Mouse (Mus musculus) brain, embryonic 14.5 days (tissue): ENCODE results near the gene Kcnh2.

Source experiments
- CTCF ChIP-seq: fragments of 200-500 bp; IDR thresholded peaks from 2 replicates; pipeline ENCODE4 v1.5.1; 2012; ENCODE audit warnings: inconsistent platforms, mild to moderate bottlenecking, moderate library complexity, borderline replicate concordance; ENCODE audit not compliant: insufficient read depth, insufficient read length; ENCODE audit errors: extremely low read depth
- POLR2A ChIP-seq: fragments of 200-500 bp; IDR thresholded peaks from 2 replicates; pipeline ENCODE4 v1.6.1; 2012; ENCODE audit warnings: mild to moderate bottlenecking, inconsistent platforms, borderline replicate concordance; ENCODE audit not compliant: poor library complexity, insufficient read depth, insufficient read length, severe bottlenecking; ENCODE audit errors: extremely low read depth

DNA sequence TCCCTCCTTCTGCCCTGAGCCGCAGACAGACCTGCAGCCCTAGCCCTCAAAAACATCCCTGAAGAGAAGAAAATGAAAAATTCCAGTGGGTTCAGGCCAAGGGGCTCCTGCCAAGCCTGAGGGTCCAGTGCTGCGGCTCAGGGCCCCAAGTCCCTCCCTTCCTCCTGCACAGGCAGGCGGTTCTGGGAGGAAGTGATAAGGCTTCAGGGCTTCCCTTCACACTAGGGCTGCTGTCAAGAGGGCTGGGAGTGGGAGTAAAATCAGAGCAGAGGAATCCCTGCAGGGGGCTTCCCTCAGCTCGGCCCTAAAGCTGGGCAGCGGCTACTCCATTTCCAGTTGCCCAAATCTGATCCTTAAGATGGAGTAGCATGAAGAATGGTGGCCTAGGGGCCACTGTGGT, 14.1 kb upstream of the Kcnh2 start:
- TF ChIP-seq CTCF (no peak), POLR2A (no peak)
